Mouse (Mus musculus) monocyte, adult 2 months (primary cell): ENCODE results near the gene Sfpq.
"Not testable (repeated sequence)": the region's sequence is repeated elsewhere in the genome, so short reads cannot be mapped to it uniquely, and the experiment has no call there.

Source experiments
- DNase-seq, 2 experiments: peaks; one replicate each; pipeline ENCODE4 v3.0.0; 2022; ENCODE audit warnings: low spot score in 2 of 2, low read depth in 1 of 2

The Sfpq gene

GRCm38 (mm10) chr4:127021151-127021945, at the start of gene Sfpq:
Sfpq (plus strand) TSS chr4:127021324.
- peak; percentile 96 to 99 for DNase-seq

- peak in 1 of 2 experiments; percentile 7 for DNase-seq
These were observed 43.7 kb upstream of the Sfpq start for GRCm38 (mm10) chr4:126977467-126977866.

GRCm38 (mm10) chr4:126978706-126979105, 42.4 kb upstream of the Sfpq start:
- DNase-seq, result no peak

GRCm38 (mm10) chr4:126983321-126983720, 37.8 kb upstream of the Sfpq start:
- no peak for DNase-seq

- not testable (repeated sequence) for DNase-seq
These were observed 37.2 kb upstream of the Sfpq start for GRCm38 (mm10) chr4:126983736-126984525.

GRCm38 (mm10) chr4:126986768-126987167, 34.4 kb upstream of the Sfpq start:
- no peak for DNase-seq

GRCm38 (mm10) chr4:126988503-126988902, 32.6 kb upstream of the Sfpq start:
- no peak for DNase-seq

GRCm38 (mm10) chr4:126990553-126990952, 30.6 kb upstream of the Sfpq start:
- no peak for DNase-seq

GRCm38 (mm10) chr4:126992356-126992755, 28.8 kb upstream of the Sfpq start:
- no peak for DNase-seq

- not testable (repeated sequence) for DNase-seq
These were observed 21.8 kb upstream of the Sfpq start for GRCm38 (mm10) chr4:126999372-126999771.

GRCm38 (mm10) chr4:127000601-127001105, 20.5 kb upstream of the Sfpq start:
- DNase-seq, result no peak

GRCm38 (mm10) chr4:127004384-127004783, 16.7 kb upstream of the Sfpq start:
- DNase-seq, result no peak

- DNase-seq, result no peak
These were observed 15.8 kb upstream of the Sfpq start for GRCm38 (mm10) chr4:127005113-127005936.

GRCm38 (mm10) chr4:127015294-127015993, 5.7 kb upstream of the Sfpq start:
- peak; percentile 54 to 82 for DNase-seq

GRCm38 (mm10) chr4:127016366-127016765, 4.8 kb upstream of the Sfpq start:
- no peak for DNase-seq

- no peak for DNase-seq
These were observed 543 bp upstream of the Sfpq start for GRCm38 (mm10) chr4:127020411-127021150.

- peak; percentile 69 to 83 for DNase-seq
These were observed 984 bp downstream of the Sfpq start for GRCm38 (mm10) chr4:127021989-127022626.

GRCm38 (mm10) chr4:127023201-127023600, 2.1 kb downstream of the Sfpq start:
- DNase-seq, result no peak

- DNase-seq, result no peak
These were observed 3.1 kb downstream of the Sfpq start for GRCm38 (mm10) chr4:127024240-127024639.
